Mouse (Mus musculus) CH12.LX (cell line): Measurements from ENCODE around the gene H2-Q4.
A peak's percentile ranks its signal among the peaks of the same experiment; 100 is the strongest.
"Not testable (repeated sequence)": the region's sequence is repeated elsewhere in the genome, so short reads cannot be mapped to it uniquely, and the experiment has no call there.

Source experiments
- CTCF ChIP-seq, 2 experiments: IDR thresholded peaks in 1 of 2; conservative IDR thresholded peaks in 1 of 2; 2 replicates each; pipeline ENCODE4 v1.5.1; 2011 to 2012; ENCODE audit warnings: low read depth in 2 of 2, low read length in 2 of 2, improper control_type of control experiment in 1 of 2, inconsistent platforms in 1 of 2, mild to moderate bottlenecking in 1 of 2, moderate library complexity in 1 of 2
- EP300 ChIP-seq: IDR thresholded peaks from 2 replicates; pipeline ENCODE4 v1.6.1; 2011; ENCODE audit warnings: low read length, improper control_type of control experiment
- JUND ChIP-seq: conservative IDR thresholded peaks from 2 replicates; pipeline ENCODE4 v1.6.1; 2011; ENCODE audit warnings: low read depth, low read length, improper control_type of control experiment
- MYC ChIP-seq: IDR thresholded peaks from 2 replicates; pipeline ENCODE4 v1.6.1; 2011; ENCODE audit warnings: low read depth, mild to moderate bottlenecking, improper control_type of control experiment, low read length
- POLR2A ChIP-seq: IDR thresholded peaks from 2 replicates; pipeline ENCODE4 v1.6.1; 2011; ENCODE audit warnings: low read depth, mild to moderate bottlenecking, improper control_type of control experiment, low read length
- SIN3A ChIP-seq: IDR thresholded peaks from 2 replicates; pipeline ENCODE4 v1.6.1; 2012; ENCODE audit warnings: low read length, improper control_type of control experiment, inconsistent platforms
- TBP ChIP-seq: conservative IDR thresholded peaks from 2 replicates; pipeline ENCODE4 v1.6.1; 2011; ENCODE audit warnings: low read depth, low read length, improper control_type of control experiment
- USF2 ChIP-seq: conservative IDR thresholded peaks from 2 replicates; pipeline ENCODE4 v1.6.1; 2011; ENCODE audit warnings: low read depth, low read length, improper control_type of control experiment
- ZNF384 ChIP-seq: IDR thresholded peaks from 2 replicates; pipeline ENCODE4 v1.6.1; 2012; ENCODE audit warnings: low read depth, low read length, improper control_type of control experiment, inconsistent platforms

- not testable (repeated sequence) for TF ChIP-seq JUND, POLR2A, EP300, MYC, ZNF384, USF2, TBP
- peak in 1 of 2 experiments; percentile 27; a peak in 2 of 4 replicates for TF ChIP-seq CTCF (conservative IDR thresholded peaks at IDR 0.05 in 1 of 2, IDR thresholded peaks at IDR 0.05 in 1 of 2; ENCODE audit: low read depth in 2 of 2, low read length in 2 of 2)
- TF ChIP-seq SIN3A = 0 out of 2 replicates have a peak, but pooled peaks have one; percentile 41
Measured at GRCm38 (mm10) chr17:35425474-35425873, 46.1 kb downstream of the H2-Q4 start.
